Mouse (Mus musculus): Measurements from ENCODE around the gene Unc50. TPM values are rescaled to one million over a fixed set of nuclear protein-coding genes. Genes with fewer than 3 reads are reported as not detected.

The Unc50 gene
- polyA plus RNA-seq, 1 experiment from 2014 or later = 82.5 TPM

- peaks cover 19% of the 10 kb centered on the region for H3K4me1 ChIP-seq (ENCODE audit: control insufficient read depth, insufficient read depth, low read length)
- H3K9ac ChIP-seq (ENCODE audit: low read depth, low read length) = peak overlapping the region; percentile 91
- 49% methylated on average over 2 of the region's 2 CpGs for WGBS (ENCODE audit: insufficient replicate concordance)
- H3K4me2 ChIP-seq = peak overlapping the region; percentile 90
- no peak overlapping the region; the same call in 1 of the 2 replicates for H3K27ac ChIP-seq (ENCODE audit: low read depth, low read length)
- no peak for ATAC-seq (replicated peaks; ENCODE audit: insufficient number of reproducible peaks, low FRiP score, low TSS enrichment)
- 0 out of 2 replicates have a peak, but pooled peaks cover 2% of the 10 kb centered on the region for H3K9me3 ChIP-seq (replicated peaks; ENCODE audit: control insufficient read depth, low read length)
- H3K4me3 ChIP-seq (ENCODE audit: low read depth, low read length) = peak overlapping the region; percentile 89
- H3K36me3 ChIP-seq (ENCODE audit: control insufficient read depth, insufficient read depth, low read length) = peaks cover 19% of the 10 kb centered on the region
- no peaks in the 10 kb centered on the region for H3K27me3 ChIP-seq (ENCODE audit: control insufficient read depth, insufficient read depth, low read length)
Observed at GRCm38 (mm10) chr1:37428911-37429310, 1.0 kb upstream of the Unc50 start.

GRCm38 (mm10) chr1:37430297-37430840 lies 430 bp downstream of the Unc50 start:
- WGBS (ENCODE audit: insufficient replicate concordance) = 2% methylated on average over 40 of the region's 40 CpGs
- H3K4me2 ChIP-seq = peak overlapping the region; percentile 90
- H3K27ac ChIP-seq (ENCODE audit: low read depth, low read length) = peak overlapping the region; percentile 71
- H3K4me1 ChIP-seq (ENCODE audit: control insufficient read depth, insufficient read depth, low read length) = peaks cover 19% of the 10 kb centered on the region
- H3K36me3 ChIP-seq (ENCODE audit: control insufficient read depth, insufficient read depth, low read length) = peaks cover 17% of the 10 kb centered on the region
- peak overlapping the region; percentile 89 for H3K4me3 ChIP-seq (ENCODE audit: low read depth, low read length)
- no peaks in the 10 kb centered on the region for H3K27me3 ChIP-seq (ENCODE audit: control insufficient read depth, insufficient read depth, low read length)
- no peak; the same call in 1 of the 2 replicates for ATAC-seq (replicated peaks; ENCODE audit: insufficient number of reproducible peaks, low FRiP score, low TSS enrichment)
- H3K9me3 ChIP-seq (replicated peaks; ENCODE audit: control insufficient read depth, low read length) = no peaks in the 10 kb centered on the region
- peak overlapping the region; percentile 91 for H3K9ac ChIP-seq (ENCODE audit: low read depth, low read length)

GRCm38 (mm10) chr1:37436419-37436818 lies 6.5 kb downstream of the Unc50 start:
- no peak overlapping the region for H3K27ac ChIP-seq (ENCODE audit: low read depth, low read length)
- H3K4me1 ChIP-seq (ENCODE audit: control insufficient read depth, insufficient read depth, low read length) = peaks cover 3% of the 10 kb centered on the region; the same call in 1 of the 2 replicates
- H3K4me2 ChIP-seq = no peak overlapping the region
- no peak overlapping the region for H3K9ac ChIP-seq (ENCODE audit: low read depth, low read length)
- H3K4me3 ChIP-seq (ENCODE audit: low read depth, low read length) = no peak overlapping the region
- H3K9me3 ChIP-seq (replicated peaks; ENCODE audit: control insufficient read depth, low read length) = no peaks in the 10 kb centered on the region
- ATAC-seq (replicated peaks; ENCODE audit: insufficient number of reproducible peaks, low FRiP score, low TSS enrichment) = no peak
- WGBS (ENCODE audit: insufficient replicate concordance) = 79% methylated on average over 3 of the region's 3 CpGs
- H3K36me3 ChIP-seq (ENCODE audit: control insufficient read depth, insufficient read depth, low read length) = peaks cover 23% of the 10 kb centered on the region
- no peaks in the 10 kb centered on the region for H3K27me3 ChIP-seq (ENCODE audit: control insufficient read depth, insufficient read depth, low read length)

- no peak for ATAC-seq (replicated peaks; ENCODE audit: insufficient number of reproducible peaks, low FRiP score, low TSS enrichment)
- H3K36me3 ChIP-seq (ENCODE audit: control insufficient read depth, insufficient read depth, low read length) = no peaks in the 10 kb centered on the region; the same call in 1 of the 2 replicates
- no peak overlapping the region for H3K4me3 ChIP-seq (ENCODE audit: low read depth, low read length)
Observed at GRCm38 (mm10) chr1:37442848-37443835, 13.2 kb downstream of the Unc50 start.

GRCm38 (mm10) chr1:37448361-37449095 lies 18.6 kb downstream of the Unc50 start:
- ATAC-seq (replicated peaks; ENCODE audit: insufficient number of reproducible peaks, low FRiP score, low TSS enrichment) = no peak
- WGBS (ENCODE audit: insufficient replicate concordance) = 76% methylated on average over 10 of the region's 10 CpGs
- Histone ChIP-seq H3K4me1 (ENCODE audit: control insufficient read depth, insufficient read depth, low read length) (no peaks in the 10 kb centered on the region), H3K4me2 (no peak overlapping the region), H3K9me3 (replicated peaks; ENCODE audit: control insufficient read depth, low read length) (no peaks in the 10 kb centered on the region), H3K36me3 (ENCODE audit: control insufficient read depth, insufficient read depth, low read length) (no peaks in the 10 kb centered on the region), H3K27ac (ENCODE audit: low read depth, low read length) (no peak overlapping the region), H3K4me3 (ENCODE audit: low read depth, low read length) (no peak overlapping the region), H3K9ac (ENCODE audit: low read depth, low read length) (no peak overlapping the region), H3K27me3 (ENCODE audit: control insufficient read depth, insufficient read depth, low read length) (no peaks in the 10 kb centered on the region)

More at GRCm38 (mm10) chr1:37442848-37443835, 13.2 kb downstream of the Unc50 start:
- no peak overlapping the region for H3K9ac ChIP-seq (ENCODE audit: low read depth, low read length)
- H3K4me1 ChIP-seq (ENCODE audit: control insufficient read depth, insufficient read depth, low read length) = no peaks in the 10 kb centered on the region
- H3K4me2 ChIP-seq = no peak overlapping the region
- no peaks in the 10 kb centered on the region for H3K27me3 ChIP-seq (ENCODE audit: control insufficient read depth, insufficient read depth, low read length)
- 88% methylated on average over 16 of the region's 16 CpGs for WGBS (ENCODE audit: insufficient replicate concordance)
- H3K27ac ChIP-seq (ENCODE audit: low read depth, low read length) = no peak overlapping the region
- no peaks in the 10 kb centered on the region for H3K9me3 ChIP-seq (replicated peaks; ENCODE audit: control insufficient read depth, low read length)

- no peak overlapping the region for H3K27ac ChIP-seq (ENCODE audit: low read depth, low read length)
Observed at GRCm38 (mm10) chr1:37451270-37451669, 21.3 kb downstream of the Unc50 start.

GRCm38 (mm10) chr1:37457546-37457945 lies 27.6 kb downstream of the Unc50 start:
- no peaks in the 10 kb centered on the region for H3K27me3 ChIP-seq (ENCODE audit: control insufficient read depth, insufficient read depth, low read length)
- no peak overlapping the region for H3K27ac ChIP-seq (ENCODE audit: low read depth, low read length)
- H3K36me3 ChIP-seq (ENCODE audit: control insufficient read depth, insufficient read depth, low read length) = no peaks in the 10 kb centered on the region
- no peaks in the 10 kb centered on the region for H3K4me1 ChIP-seq (ENCODE audit: control insufficient read depth, insufficient read depth, low read length)
- H3K4me3 ChIP-seq (ENCODE audit: low read depth, low read length) = no peak overlapping the region
- no peak overlapping the region for H3K4me2 ChIP-seq
- ATAC-seq (replicated peaks; ENCODE audit: insufficient number of reproducible peaks, low FRiP score, low TSS enrichment) = no peak
- H3K9ac ChIP-seq (ENCODE audit: low read depth, low read length) = no peak overlapping the region
- H3K9me3 ChIP-seq (replicated peaks; ENCODE audit: control insufficient read depth, low read length) = no peaks in the 10 kb centered on the region
- 84% methylated on average over 7 of the region's 7 CpGs for WGBS (ENCODE audit: insufficient replicate concordance)

More at GRCm38 (mm10) chr1:37451270-37451669, 21.3 kb downstream of the Unc50 start:
- no peak for ATAC-seq (replicated peaks; ENCODE audit: insufficient number of reproducible peaks, low FRiP score, low TSS enrichment)
- no peaks in the 10 kb centered on the region for H3K36me3 ChIP-seq (ENCODE audit: control insufficient read depth, insufficient read depth, low read length)
- WGBS (ENCODE audit: insufficient replicate concordance) = 89% methylated on average over 8 of the region's 8 CpGs
- H3K4me2 ChIP-seq = no peak overlapping the region
- no peak overlapping the region for H3K4me3 ChIP-seq (ENCODE audit: low read depth, low read length)
- no peaks in the 10 kb centered on the region for H3K27me3 ChIP-seq (ENCODE audit: control insufficient read depth, insufficient read depth, low read length)
- no peak overlapping the region for H3K9ac ChIP-seq (ENCODE audit: low read depth, low read length)
- H3K4me1 ChIP-seq (ENCODE audit: control insufficient read depth, insufficient read depth, low read length) = no peaks in the 10 kb centered on the region
- H3K9me3 ChIP-seq (replicated peaks; ENCODE audit: control insufficient read depth, low read length) = no peaks in the 10 kb centered on the region

GRCm38 (mm10) chr1:37464878-37465452 lies 35.0 kb downstream of the Unc50 start:
- H3K4me3 ChIP-seq (ENCODE audit: low read depth, low read length) = no peak overlapping the region
- 74% methylated on average over 10 of the region's 10 CpGs for WGBS (ENCODE audit: insufficient replicate concordance)
- no peak overlapping the region for H3K27ac ChIP-seq (ENCODE audit: low read depth, low read length)
- H3K36me3 ChIP-seq (ENCODE audit: control insufficient read depth, insufficient read depth, low read length) = no peaks in the 10 kb centered on the region
- no peaks in the 10 kb centered on the region for H3K9me3 ChIP-seq (replicated peaks; ENCODE audit: control insufficient read depth, low read length)
- no peak overlapping the region for H3K4me2 ChIP-seq
- H3K4me1 ChIP-seq (ENCODE audit: control insufficient read depth, insufficient read depth, low read length) = no peaks in the 10 kb centered on the region
- no peak overlapping the region for H3K9ac ChIP-seq (ENCODE audit: low read depth, low read length)
- ATAC-seq (replicated peaks; ENCODE audit: insufficient number of reproducible peaks, low FRiP score, low TSS enrichment) = no peak
- H3K27me3 ChIP-seq (ENCODE audit: control insufficient read depth, insufficient read depth, low read length) = no peaks in the 10 kb centered on the region
